Mouse (Mus musculus): ENCODE results near the gene Cd52.

DNA sequence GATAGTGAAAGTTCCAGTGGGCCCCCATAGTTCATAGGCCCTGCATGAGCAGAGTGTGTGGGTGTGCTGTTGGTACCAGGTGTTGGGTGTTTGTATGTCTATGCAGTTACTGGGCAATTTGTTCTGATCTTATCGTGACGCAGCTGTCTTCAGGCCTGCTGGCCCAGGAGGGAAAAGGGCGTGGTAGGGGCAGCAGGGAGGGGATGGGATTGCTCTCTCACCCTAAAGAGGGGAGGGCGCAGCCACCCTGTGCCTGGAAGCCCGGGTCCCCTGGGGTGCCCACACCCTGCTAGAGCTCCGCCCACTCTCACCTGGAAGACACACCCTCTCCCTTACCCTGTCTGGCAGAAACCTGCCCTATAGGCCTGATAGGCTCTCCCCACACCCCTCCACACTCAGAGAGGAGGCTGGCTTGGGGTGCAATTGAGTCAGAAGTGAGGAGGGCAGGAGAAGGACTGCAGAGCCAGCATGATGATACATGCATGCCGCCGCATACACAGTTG, 32.9 kb downstream of the Cd52 start:
- no peak for TF ChIP-seq CTCF (IDR thresholded peaks at IDR 0.05; ENCODE audit: low read depth)
- no peak for TF ChIP-seq EP300 (IDR thresholded peaks at IDR 0.05; ENCODE audit: low read depth)

Measured in liver, postnatal 0 days (tissue).